Mouse (Mus musculus): Measurements from ENCODE around the gene Fam129a.

DNA sequence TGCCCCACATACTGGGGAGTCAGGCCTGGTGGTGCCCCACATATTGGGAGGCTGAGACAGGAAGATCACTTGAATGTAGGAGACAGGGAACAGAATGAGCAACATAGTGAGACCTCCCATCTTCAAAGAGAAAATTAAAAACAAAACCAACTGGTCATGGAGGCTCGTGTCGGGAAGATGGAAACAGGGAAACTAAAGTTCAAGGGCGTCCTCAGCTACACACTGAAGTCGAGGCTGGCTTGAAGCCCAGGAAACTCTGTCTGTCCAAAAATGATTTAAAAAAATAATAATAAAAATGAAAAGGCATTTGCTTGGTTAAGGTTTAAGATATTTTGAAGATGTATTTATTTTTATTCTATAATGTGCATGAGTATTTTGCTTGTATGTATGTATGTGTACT is 152.8 kb downstream of the Fam129a start:
- no peak for TF ChIP-seq CTCF (conservative IDR thresholded peaks at IDR 0.05; ENCODE audit: low read length)
- no peak for TF ChIP-seq NANOG (IDR thresholded peaks at IDR 0.05; ENCODE audit: borderline replicate concordance, low read length)
- TF ChIP-seq POU5F1 (IDR thresholded peaks at IDR 0.05; ENCODE audit: borderline replicate concordance, low read length), result no peak

Measured in E14TG2a.4 (cell line).